ENCODE assay signal across 18 mouse cellular contexts in genomic region chr11:70911920-70912319, GRCm38 (mm10).
"Had no signal": no experiment of that assay in that cellular context is flagged by ENCODE, and none has a peak within 500 bp of the region (broad histone marks: within the 10 kb centered on the region; RNA-seq: fewer than 3 reads in every experiment).

No protein-coding gene starts in this region.

- H3K4me3 ChIP-seq: megakaryocyte, embryonic 14.5 days; midbrain, embryonic 13.5 days; midbrain, embryonic 15.5 days; neural tube, embryonic 13.5 days; neural tube, embryonic 15.5 days had no signal

- H3K27ac ChIP-seq: midbrain, embryonic 13.5 days; midbrain, embryonic 15.5 days; neural tube, embryonic 13.5 days; neural tube, embryonic 15.5 days had no signal

- DNase-seq: lung, adult 18-20 months; lung, embryonic 14.5 days; lung, postnatal 10 days; lung, postnatal 4 days; retina, postnatal 1 day; right cerebral cortex, adult 18-20 months; right cerebral cortex, postnatal 25 days; right cerebral cortex, postnatal 4 days; spleen, adult 18-20 months; thymus, adult 18-20 months; thymus, postnatal 14 days; thymus, postnatal 36 days had no signal

- H3K4me2 ChIP-seq: lung, embryonic 14.5 days; midbrain, embryonic 11.5 days; midbrain, embryonic 13.5 days; midbrain, embryonic 15.5 days; neural tube, embryonic 13.5 days; neural tube, embryonic 15.5 days had no signal

- H3K27me3 ChIP-seq: megakaryocyte, embryonic 14.5 days; midbrain, embryonic 13.5 days; midbrain, embryonic 15.5 days; neural tube, embryonic 13.5 days; neural tube, embryonic 15.5 days had no signal

- H3K9ac ChIP-seq: lung, embryonic 14.5 days; midbrain, embryonic 13.5 days; midbrain, embryonic 15.5 days; neural tube, embryonic 13.5 days; neural tube, embryonic 15.5 days had no signal

- H3K9me3 ChIP-seq: megakaryocyte, embryonic 14.5 days; midbrain, embryonic 13.5 days; midbrain, embryonic 15.5 days; neural tube, embryonic 13.5 days; neural tube, embryonic 15.5 days had no signal

- H3K4me1 ChIP-seq: megakaryocyte, embryonic 14.5 days; midbrain, embryonic 13.5 days; midbrain, embryonic 15.5 days; neural tube, embryonic 13.5 days; neural tube, embryonic 15.5 days had no signal
